Mouse (Mus musculus) limb, embryonic 13.5 days (tissue): ENCODE measurements around the gene Gm45753. TPM values are rescaled to one million over a fixed set of nuclear protein-coding genes. Genes with fewer than 3 reads are reported as not detected.

Source experiments
- ATAC-seq: fragments of 200-750 bp; cut with Nextera tagmentation; 2 replicates; pipeline ENCODE4 v1.8.0; 2017; ENCODE audit warnings: low read depth, moderate number of reproducible peaks, moderate TSS enrichment; ENCODE audit not compliant: low FRiP score
- H3K27ac ChIP-seq: fragments of 300-500 bp; sonication (generic); 2 replicates; pipeline ENCODE4 v1.5.1; 2015; ENCODE audit warnings: inconsistent platforms, mild to moderate bottlenecking, moderate library complexity
- H3K27me3 ChIP-seq: fragments of 300-500 bp; sonication (generic); 2 replicates; pipeline ENCODE4 v1.6.1; 2015; ENCODE audit warnings: mild to moderate bottlenecking, inconsistent platforms
- H3K36me3 ChIP-seq: fragments of 300-500 bp; sonication (generic); 2 replicates; pipeline ENCODE4 v1.6.1; 2015; ENCODE audit warnings: inconsistent platforms, mild to moderate bottlenecking, moderate library complexity
- H3K4me1 ChIP-seq: fragments of 300-500 bp; sonication (generic); 2 replicates; pipeline ENCODE4 v1.6.1; 2015; ENCODE audit warnings: inconsistent platforms
- H3K4me2 ChIP-seq: fragments of 300-500 bp; sonication (generic); replicated peaks from 2 replicates; pipeline ENCODE4 v1.6.1; 2015; ENCODE audit warnings: inconsistent platforms, mild to moderate bottlenecking, moderate library complexity
- H3K4me3 ChIP-seq: fragments of 300-500 bp; sonication (generic); 2 replicates; pipeline ENCODE4 v1.5.1; 2015; ENCODE audit warnings: moderate library complexity, mild to moderate bottlenecking, inconsistent platforms
- H3K9ac ChIP-seq: fragments of 300-500 bp; sonication (generic); 2 replicates; pipeline ENCODE4 v1.6.1; 2015; ENCODE audit warnings: mild to moderate bottlenecking, inconsistent platforms
- H3K9me3 ChIP-seq: fragments of 300-500 bp; sonication (generic); 2 replicates; pipeline ENCODE4 v1.6.1; 2016; ENCODE audit warnings: inconsistent platforms
- WGBS: fragments of 180-500 bp; shearing (Covaris S2); methylation state at CpG from one replicate; pipeline ENCODE4 v1.1.7; 2015; 5-methylcytosine and 5-hydroxymethylcytosine counted together
- polyA plus RNA-seq: library from polyadenylated mRNA; unstranded; fragments of >200 nt; fragmentation: Nextera tagmentation; extraction: Ambion mirVana; gene quantifications from 2 replicates; pipeline ENCODE4 v1.2.1, GENCODE M21; 2015

The Gm45753 gene
- polyA plus RNA-seq, 1 experiment from 2014 or later: not detected

- H3K4me2 ChIP-seq: no peak overlapping the region
Measured at GRCm38 (mm10) chr8:45268485-45268884, 39.8 kb downstream of the Gm45753 start.

GRCm38 (mm10) chr8:45267611-45268391 is 40.5 kb downstream of the Gm45753 start:
- 81% methylated on average over 4 of the region's 4 CpGs for WGBS

More at GRCm38 (mm10) chr8:45268485-45268884, 39.8 kb downstream of the Gm45753 start:
- Histone ChIP-seq H3K27me3 (no peaks in the 10 kb centered on the region), H3K9ac (no peak overlapping the region), H3K4me3 (no peak overlapping the region), H3K9me3 (no peaks in the 10 kb centered on the region), H3K27ac (no peak overlapping the region), H3K4me1 (no peaks in the 10 kb centered on the region), H3K36me3 (no peaks in the 10 kb centered on the region)
- ATAC-seq: no peak

GRCm38 (mm10) chr8:45266993-45267392 is 41.3 kb downstream of the Gm45753 start:
- no peaks in the 10 kb centered on the region for H3K9me3 ChIP-seq
- no peak overlapping the region for H3K9ac ChIP-seq
- ATAC-seq: no peak
- H3K4me2 ChIP-seq: no peak overlapping the region
- H3K4me3 ChIP-seq: no peak overlapping the region
- no peaks in the 10 kb centered on the region for H3K27me3 ChIP-seq
- no peak overlapping the region for H3K27ac ChIP-seq
- no peaks in the 10 kb centered on the region for H3K36me3 ChIP-seq
- H3K4me1 ChIP-seq: no peaks in the 10 kb centered on the region
- 61% methylated on average over 8 of the region's 8 CpGs for WGBS

More at GRCm38 (mm10) chr8:45267611-45268391, 40.5 kb downstream of the Gm45753 start:
- Histone ChIP-seq H3K4me1 (no peaks in the 10 kb centered on the region), H3K9me3 (no peaks in the 10 kb centered on the region), H3K4me2 (no peak overlapping the region), H3K27ac (no peak overlapping the region), H3K9ac (no peak overlapping the region), H3K36me3 (no peaks in the 10 kb centered on the region), H3K27me3 (no peaks in the 10 kb centered on the region), H3K4me3 (no peak overlapping the region)
- 0 out of 2 replicates have a peak, but pooled peaks have one; percentile 44 for ATAC-seq

- Histone ChIP-seq H3K9ac (no peak overlapping the region), H3K4me1 (no peaks in the 10 kb centered on the region), H3K27me3 (no peaks in the 10 kb centered on the region), H3K27ac (no peak overlapping the region), H3K36me3 (no peaks in the 10 kb centered on the region), H3K9me3 (no peaks in the 10 kb centered on the region), H3K4me3 (no peak overlapping the region), H3K4me2 (no peak overlapping the region)
- 86% methylated on average over 4 of the region's 4 CpGs for WGBS
- no peak for ATAC-seq
Measured at GRCm38 (mm10) chr8:45264918-45265317, 43.3 kb downstream of the Gm45753 start.

- Histone ChIP-seq H3K27ac (no peak overlapping the region), H3K27me3 (no peaks in the 10 kb centered on the region), H3K36me3 (no peaks in the 10 kb centered on the region), H3K4me2 (no peak overlapping the region), H3K9me3 (0 out of 2 replicates have a peak, but pooled peaks cover 3% of the 10 kb centered on the region), H3K9ac (no peak overlapping the region), H3K4me3 (no peak overlapping the region), H3K4me1 (no peaks in the 10 kb centered on the region)
- 82% methylated on average over 3 of the region's 3 CpGs for WGBS
- ATAC-seq: no peak
Measured at GRCm38 (mm10) chr8:45262851-45263250, 45.4 kb downstream of the Gm45753 start.

- Histone ChIP-seq H3K4me1 (no peaks in the 10 kb centered on the region), H3K27ac (no peak within 1 kb of the TSS), H3K9me3 (0 out of 2 replicates have a peak, but pooled peaks cover 3% of the 10 kb centered on the region), H3K27me3 (no peaks in the 10 kb centered on the region), H3K36me3 (no peaks in the 10 kb centered on the region), H3K9ac (no peak within 1 kb of the TSS), H3K4me2 (no peak within 1 kb of the TSS), H3K4me3 (no peak within 1 kb of the TSS)
- ATAC-seq: no peak
- WGBS: 87% methylated on average over 10 of the region's 10 CpGs
Measured at GRCm38 (mm10) chr8:45261920-45262319, 46.3 kb downstream of the Gm45753 start, which contains the start of gene F11. F11 (minus strand) TSS chr8:45262031.

- no peak overlapping the region for H3K9ac ChIP-seq
- H3K4me3 ChIP-seq: no peak overlapping the region
- no peaks in the 10 kb centered on the region for H3K36me3 ChIP-seq
- 86% methylated on average over 8 of the region's 8 CpGs for WGBS
- 0 out of 2 replicates have a peak, but pooled peaks cover 3% of the 10 kb centered on the region for H3K9me3 ChIP-seq
- no peak overlapping the region for H3K27ac ChIP-seq
- 0 out of 2 replicates have a peak, but pooled peaks cover 2% of the 10 kb centered on the region for H3K27me3 ChIP-seq
- no peaks in the 10 kb centered on the region for H3K4me1 ChIP-seq
- no peak overlapping the region for H3K4me2 ChIP-seq
- no peak for ATAC-seq
Measured at GRCm38 (mm10) chr8:45258421-45258820, 49.8 kb downstream of the Gm45753 start.

GRCm38 (mm10) chr8:45255040-45255439 is 53.2 kb downstream of the Gm45753 start:
- no peak overlapping the region for H3K9ac ChIP-seq
- H3K9me3 ChIP-seq: 0 out of 2 replicates have a peak, but pooled peaks cover 3% of the 10 kb centered on the region
- 0 out of 2 replicates have a peak, but pooled peaks cover 2% of the 10 kb centered on the region for H3K27me3 ChIP-seq
- no peaks in the 10 kb centered on the region for H3K36me3 ChIP-seq
- no peak for ATAC-seq
- H3K27ac ChIP-seq: no peak overlapping the region
- no peak overlapping the region for H3K4me2 ChIP-seq
- WGBS: 63% methylated on average over 12 of the region's 12 CpGs
- H3K4me3 ChIP-seq: no peak overlapping the region
- H3K4me1 ChIP-seq: no peaks in the 10 kb centered on the region

- H3K4me1 ChIP-seq: no peaks in the 10 kb centered on the region
- no peak overlapping the region for H3K4me2 ChIP-seq
- no peak overlapping the region for H3K27ac ChIP-seq
- 0 out of 2 replicates have a peak, but pooled peaks cover 3% of the 10 kb centered on the region for H3K9me3 ChIP-seq
- H3K9ac ChIP-seq: no peak overlapping the region
- 0 out of 2 replicates have a peak, but pooled peaks cover 2% of the 10 kb centered on the region for H3K27me3 ChIP-seq
- ATAC-seq: no peak
- WGBS: 84% methylated on average over 8 of the region's 8 CpGs
- no peaks in the 10 kb centered on the region for H3K36me3 ChIP-seq
- H3K4me3 ChIP-seq: no peak overlapping the region
Measured at GRCm38 (mm10) chr8:45254194-45254842, 53.9 kb downstream of the Gm45753 start.

GRCm38 (mm10) chr8:45253586-45253985 is 54.7 kb downstream of the Gm45753 start:
- ATAC-seq: no peak
- 94% methylated on average over 1 of the region's 1 CpGs for WGBS
- H3K27ac ChIP-seq: no peak overlapping the region

GRCm38 (mm10) chr8:45253111-45253510 is 55.2 kb downstream of the Gm45753 start:
- no peak overlapping the region for H3K4me2 ChIP-seq
- H3K27ac ChIP-seq: no peak overlapping the region
- H3K27me3 ChIP-seq: 0 out of 2 replicates have a peak, but pooled peaks cover 2% of the 10 kb centered on the region
- WGBS: 39% methylated on average over 2 of the region's 2 CpGs
- H3K4me3 ChIP-seq: no peak overlapping the region
- H3K4me1 ChIP-seq: no peaks in the 10 kb centered on the region
- no peak for ATAC-seq
- no peaks in the 10 kb centered on the region for H3K36me3 ChIP-seq
- no peak overlapping the region for H3K9ac ChIP-seq
- no peaks in the 10 kb centered on the region for H3K9me3 ChIP-seq

More at GRCm38 (mm10) chr8:45253586-45253985, 54.7 kb downstream of the Gm45753 start:
- Histone ChIP-seq H3K4me2 (no peak overlapping the region), H3K36me3 (no peaks in the 10 kb centered on the region), H3K27me3 (0 out of 2 replicates have a peak, but pooled peaks cover 2% of the 10 kb centered on the region), H3K4me1 (no peaks in the 10 kb centered on the region), H3K9me3 (no peaks in the 10 kb centered on the region), H3K4me3 (no peak overlapping the region), H3K9ac (no peak overlapping the region)

GRCm38 (mm10) chr8:45246307-45246706 is 62.0 kb downstream of the Gm45753 start:
- Histone ChIP-seq H3K9ac (no peak overlapping the region), H3K9me3 (no peaks in the 10 kb centered on the region), H3K27ac (no peak overlapping the region), H3K4me3 (no peak overlapping the region), H3K36me3 (no peaks in the 10 kb centered on the region), H3K4me1 (no peaks in the 10 kb centered on the region), H3K27me3 (no peaks in the 10 kb centered on the region), H3K4me2 (no peak overlapping the region)
- no peak for ATAC-seq
- WGBS: 53% methylated on average over 7 of the region's 7 CpGs
